Mouse (Mus musculus) liver, embryonic 14.5 days (tissue): ENCODE measurements at regions not wholly inside any gene's neighbourhood (a gene's known extent, or its start where the extent isn't known, plus 50 kb on each side); places are given as distances from the start of the nearest gene placed in this dataset.
A peak's percentile ranks its signal among the peaks of the same experiment; 100 is the strongest.
"Not testable (repeated sequence)": the region's sequence is repeated elsewhere in the genome, so short reads cannot be mapped to it uniquely, and the experiment has no call there.

Experiments
- ATAC-seq: fragments of 200-750 bp; cut with Nextera tagmentation; 2 replicates; pipeline ENCODE4 v1.8.0; 2017; ENCODE audit warnings: moderate number of reproducible peaks, mild to moderate bottlenecking, moderate library complexity; ENCODE audit not compliant: insufficient read depth
- DNase-seq, 3 experiments: peaks; one replicate each; pipeline ENCODE4 v3.0.0-alpha.2; 2012 to 2013; ENCODE audit warnings: low read depth in 3 of 3, low spot score in 3 of 3
- H3K27ac ChIP-seq: fragments of 300-500 bp; sonication (generic); 2 replicates; pipeline ENCODE4 v1.5.1; 2014; ENCODE audit warnings: moderate library complexity, mild to moderate bottlenecking, control low read depth, inconsistent platforms
- H3K27me3 ChIP-seq: fragments of 300-500 bp; sonication (generic); 2 replicates; pipeline ENCODE4 v1.6.1; 2014; ENCODE audit warnings: mild to moderate bottlenecking, low read length, moderate library complexity; ENCODE audit not compliant: control insufficient read depth, insufficient read depth
- H3K36me3 ChIP-seq: fragments of 300-500 bp; sonication (generic); replicated peaks from 2 replicates; pipeline ENCODE4 v1.6.1; 2014; ENCODE audit warnings: low read depth; ENCODE audit not compliant: control insufficient read depth, insufficient read depth
- H3K4me1 ChIP-seq, 2 experiments: fragments of 200-500 bp in 1 of 2; fragments of 300-500 bp in 1 of 2; sonication (generic) in 1 of 2; replicated peaks; 2 replicates each; pipeline ENCODE4 v1.6.1; 2012 to 2014; ENCODE audit warnings: antibody characterized with exemption in 1 of 2, inconsistent platforms in 1 of 2, low read length in 1 of 2; ENCODE audit not compliant: control insufficient read depth in 2 of 2, insufficient read depth in 2 of 2
- H3K4me2 ChIP-seq: fragments of 300-500 bp; sonication (generic); 2 replicates; pipeline ENCODE4 v1.6.1; 2014; ENCODE audit warnings: low read depth, mild to moderate bottlenecking, control low read depth, moderate library complexity
- H3K4me3 ChIP-seq, 2 experiments: fragments of 200-500 bp in 1 of 2; fragments of 300-500 bp in 1 of 2; sonication (generic) in 1 of 2; 2 replicates each; pipeline ENCODE4 v1.5.1; 2012 to 2014; ENCODE audit warnings: low read depth in 2 of 2, low read length in 2 of 2, mild to moderate bottlenecking in 2 of 2, control low read depth in 1 of 2, inconsistent platforms in 1 of 2, moderate library complexity in 1 of 2; ENCODE audit not compliant: insufficient read depth in 1 of 2
- H3K9ac ChIP-seq: fragments of 300-500 bp; sonication (generic); replicated peaks from 2 replicates; pipeline ENCODE4 v1.6.1; 2014; ENCODE audit warnings: mild to moderate bottlenecking, control low read depth, moderate library complexity
- H3K9me3 ChIP-seq: fragments of 300-500 bp; sonication (generic); 2 replicates; pipeline ENCODE4 v1.6.1; 2016; ENCODE audit warnings: low read length, mixed read lengths; ENCODE audit not compliant: control insufficient read depth
- CTCF ChIP-seq: IDR thresholded peaks from 2 replicates; pipeline ENCODE4 v1.5.1; 2016; ENCODE audit warnings: antibody characterized with exemption, low read depth, control low read depth
- EP300 ChIP-seq: IDR thresholded peaks from 2 replicates; pipeline ENCODE4 v1.6.1; 2016; ENCODE audit warnings: antibody characterized with exemption, low read depth
- WGBS: fragments of 180-500 bp; shearing (Covaris S2); extraction: QIAGEN DNeasy Blood & Tissue Kit; methylation state at CpG from one replicate; pipeline ENCODE4 v1.1.7; 2014; ENCODE audit not compliant: insufficient replicate concordance; 5-methylcytosine and 5-hydroxymethylcytosine counted together

- Histone ChIP-seq H3K4me2 (peak overlapping the region; percentile 65), H3K4me3 (peak overlapping the region; percentile 31 to 41), H3K4me1 (peaks cover 5 to 19% of the 10 kb centered on the region in 2 experiments), H3K36me3 (no peaks in the 10 kb centered on the region), H3K9ac (peak overlapping the region; percentile 37), H3K27ac (no peak overlapping the region; the same call in 1 of the 2 replicates), H3K27me3 (no peaks in the 10 kb centered on the region), H3K9me3 (no peaks in the 10 kb centered on the region)
- DNase-seq, result peak; percentile 72 to 74 (median 73)
- TF ChIP-seq EP300 (no peak), CTCF (peak; percentile 100)
- ATAC-seq, result peak; percentile 80
- 16% methylated on average over 17 of the region's 18 CpGs for WGBS
These were observed 141.4 kb downstream of the Zxdb start for GRCm38 (mm10) chrX:94865531-94866502.

- H3K4me3 ChIP-seq, H3K27ac ChIP-seq, H3K9me3 ChIP-seq, H3K36me3 ChIP-seq, DNase-seq, H3K27me3 ChIP-seq, ATAC-seq, H3K4me2 ChIP-seq, H3K4me1 ChIP-seq, H3K9ac ChIP-seq: not testable (repeated sequence)
- 74% methylated on average over 2 of the region's 2 CpGs for WGBS
These were observed 142.9 kb downstream of the Spin4 start for GRCm38 (mm10) chrX:94883547-94883946.
